Mouse (Mus musculus) layer of hippocampus, adult 18-20 months (tissue): ENCODE measurements around the gene Dhx16. TPM values are rescaled to one million over a fixed set of nuclear protein-coding genes. Genes with fewer than 3 reads are reported as not detected.
"Not testable (repeated sequence)": the region's sequence is repeated elsewhere in the genome, so short reads cannot be mapped to it uniquely, and the experiment has no call there.

Experiments
- DNase-seq, 2 experiments: peaks; one replicate each; pipeline ENCODE4 v3.0.0; 2022; ENCODE audit warnings: low spot score in 2 of 2
- microRNA-seq, 2 experiments: library from miRNA; unstranded; fragments of <30 nt; microRNA quantifications; one replicate each; pipeline ENCODE4 v1.2.0; 2021
- total RNA-seq, 2 experiments: library from RNA; stranded (reverse); gene quantifications; 2 replicates each; pipeline ENCODE4 v1.2.3; 2021

Gene Dhx16
- total RNA-seq, 2 experiments from 2014 or later = 25.0 to 30.2 TPM

DNA sequence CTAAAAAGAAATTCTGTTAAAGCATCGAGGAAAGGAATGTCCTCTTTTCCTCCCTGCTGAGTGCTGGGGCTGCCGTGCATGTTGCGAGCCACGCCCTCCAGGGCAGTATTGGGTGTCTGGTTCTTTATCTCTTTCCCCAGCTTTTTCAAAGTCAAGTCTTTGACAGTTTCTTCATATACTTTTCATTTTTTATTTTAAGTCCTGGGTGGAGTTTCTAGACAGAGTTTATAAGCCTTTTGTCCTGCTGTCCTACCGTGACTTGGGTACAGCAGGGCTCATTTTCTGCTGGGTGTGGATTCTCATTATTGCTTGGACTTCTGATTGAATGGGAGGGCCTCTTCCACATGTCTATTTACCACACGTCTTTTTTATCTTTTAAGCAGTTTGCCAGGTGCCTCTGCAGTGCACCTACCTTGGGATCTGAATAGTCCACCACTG is 40.3 kb downstream of the Dhx16 start:
- DNase-seq = no peak

DNA sequence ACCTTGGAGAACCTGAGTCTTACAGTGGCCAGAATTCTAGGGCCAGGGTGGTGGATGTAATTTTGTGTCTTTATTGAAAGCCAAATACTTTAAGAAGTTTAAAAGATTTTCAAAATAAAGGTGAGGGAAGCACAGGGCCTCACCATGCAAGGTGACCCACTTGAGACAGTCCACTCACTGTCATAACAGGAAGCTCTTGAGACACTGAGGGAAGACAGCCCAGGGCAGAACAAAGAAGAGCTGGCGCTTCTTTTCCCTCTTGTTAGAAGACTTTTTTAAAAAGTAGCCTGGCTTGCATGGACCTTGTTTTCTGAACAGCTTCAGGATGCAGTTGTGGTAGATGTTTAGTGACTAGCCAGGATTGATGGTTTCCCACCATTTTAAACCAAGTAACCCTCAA is 40.8 kb downstream of the Dhx16 start:
- DNase-seq = no peak

DNA sequence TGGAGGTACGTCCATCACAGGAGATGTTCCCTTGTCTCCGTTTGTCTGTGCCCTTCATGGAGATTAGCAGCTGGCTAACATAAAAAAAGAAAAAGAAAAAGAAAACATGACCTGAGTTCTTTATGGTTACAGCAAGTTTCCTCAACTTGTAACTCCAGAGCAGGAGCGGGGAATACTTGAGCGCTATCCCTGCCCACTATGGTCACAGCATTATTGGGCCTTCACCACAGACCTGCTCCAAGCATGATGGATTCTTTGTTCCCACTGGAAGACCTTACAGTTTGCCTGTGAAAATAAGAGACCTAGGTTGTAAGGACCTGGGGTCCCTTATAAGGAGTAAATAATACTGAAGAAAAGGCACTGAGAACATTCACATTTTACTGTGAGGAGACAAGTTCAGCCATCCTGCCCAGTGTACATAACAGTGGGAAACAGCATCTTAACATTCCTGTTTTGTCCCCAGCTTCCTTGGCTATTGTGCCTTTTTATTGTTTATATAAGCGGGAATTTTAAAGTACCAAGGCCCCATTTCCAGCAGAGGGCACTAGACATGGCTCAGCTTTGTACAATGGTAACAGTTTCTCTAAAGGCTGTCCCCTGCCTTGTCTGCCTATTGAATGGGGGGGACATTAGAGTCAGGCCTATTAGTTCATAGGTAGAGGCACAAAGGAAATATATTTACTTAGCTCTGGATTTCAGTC is 41.4 kb downstream of the Dhx16 start:
- DNase-seq = peak in 1 of 2 experiments; percentile 76

DNA sequence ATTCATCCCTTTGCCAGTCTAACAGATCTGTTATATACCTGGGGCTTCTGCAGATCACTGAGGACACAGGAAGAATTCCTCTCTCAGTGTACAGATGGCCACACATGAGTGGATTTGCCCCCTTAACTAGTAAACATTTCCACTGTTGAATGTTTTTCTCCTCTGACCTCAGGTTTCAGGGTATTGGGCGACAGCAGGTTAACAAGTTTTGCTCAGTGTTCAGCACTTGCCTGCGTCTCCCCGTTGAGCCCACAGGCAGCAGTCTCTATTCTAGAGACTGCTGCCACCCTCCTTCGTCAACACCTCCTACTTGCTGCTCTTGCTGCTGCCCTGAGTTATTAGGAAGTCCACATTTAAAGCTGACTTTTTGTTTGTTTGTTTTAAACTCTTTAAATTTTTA is 42.1 kb downstream of the Dhx16 start:
- no peak for DNase-seq

DNA sequence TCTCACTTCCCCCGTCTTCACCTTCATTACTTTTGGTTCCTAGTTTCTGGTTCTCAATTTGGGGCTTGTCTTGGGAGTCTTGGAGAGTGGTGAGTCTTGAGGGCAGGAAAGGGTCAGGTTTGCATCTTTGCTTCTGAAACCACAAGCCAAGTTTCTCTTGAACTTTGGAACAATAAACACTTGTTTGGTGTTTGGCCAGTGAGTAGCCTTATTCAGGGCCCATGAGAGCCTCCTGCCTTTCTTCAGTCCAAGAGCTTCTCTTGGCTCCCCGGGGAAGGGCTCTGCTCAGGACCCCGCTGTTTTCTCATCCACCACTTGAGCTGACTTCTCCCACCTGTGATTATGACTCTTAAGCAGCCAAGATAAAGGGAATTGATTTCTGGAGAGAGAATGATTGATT is 42.9 kb downstream of the Dhx16 start:
- DNase-seq = no peak

DNA sequence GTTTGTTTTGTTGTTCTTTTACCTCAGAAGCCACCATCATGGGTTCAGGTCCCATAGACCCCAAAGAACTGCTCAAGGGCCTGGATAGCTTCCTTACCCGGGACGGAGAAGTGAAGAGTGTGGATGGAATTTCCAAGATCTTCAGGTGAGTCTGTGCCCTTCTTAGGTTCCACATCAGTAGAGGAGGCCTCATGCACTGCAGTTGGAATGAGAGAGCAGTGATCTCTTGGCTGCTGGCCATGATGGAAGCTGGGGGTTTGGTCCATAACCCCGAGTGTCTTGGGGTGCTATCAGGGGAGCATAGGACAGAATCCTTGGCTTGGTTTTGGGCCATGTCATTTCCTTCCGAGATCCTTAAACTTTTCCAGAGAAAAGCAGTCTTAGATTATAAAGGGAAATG is 43.7 kb downstream of the Dhx16 start:
- DNase-seq = no peak

DNA sequence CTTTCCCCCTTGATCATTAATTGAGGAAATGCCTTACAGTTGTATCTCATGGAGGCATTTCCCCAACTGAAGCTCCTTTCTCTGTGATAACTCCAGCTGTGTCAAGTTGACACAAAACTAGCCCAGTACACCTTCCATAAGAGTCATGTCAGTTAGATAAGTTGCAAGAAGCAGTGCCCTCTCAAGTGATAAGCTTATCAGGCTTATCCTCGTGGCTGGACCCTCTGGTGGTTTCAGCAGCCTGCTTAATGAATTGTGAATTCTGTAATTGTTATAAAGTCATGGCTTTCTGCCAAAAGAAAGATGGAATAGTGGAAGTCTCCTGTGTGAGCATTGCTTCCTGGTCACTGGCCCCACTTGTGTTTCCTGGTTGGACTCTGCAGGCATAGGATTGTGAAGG is 47.9 kb downstream of the Dhx16 start:
- DNase-seq = no peak

DNA sequence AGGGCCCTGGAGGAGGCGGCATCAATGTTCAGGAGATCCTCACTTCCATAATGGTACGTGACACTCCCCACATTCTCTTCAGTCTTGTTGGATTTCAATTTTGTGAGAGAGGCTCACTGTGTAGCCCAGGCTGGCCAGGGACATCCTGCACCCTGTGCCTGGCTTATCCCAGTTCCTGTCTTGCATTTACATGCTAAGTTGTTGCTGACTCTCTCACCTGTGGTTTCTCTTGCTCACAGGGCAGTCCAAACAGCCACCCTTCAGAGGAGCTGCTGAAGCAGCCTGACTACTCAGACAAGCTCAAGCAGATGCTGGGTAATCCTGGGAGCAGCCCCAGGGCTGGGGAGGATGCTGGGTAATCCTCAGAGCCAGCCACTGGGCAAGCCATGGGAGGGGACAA is 49.9 kb downstream of the Dhx16 start:
- no peak for DNase-seq

DNA sequence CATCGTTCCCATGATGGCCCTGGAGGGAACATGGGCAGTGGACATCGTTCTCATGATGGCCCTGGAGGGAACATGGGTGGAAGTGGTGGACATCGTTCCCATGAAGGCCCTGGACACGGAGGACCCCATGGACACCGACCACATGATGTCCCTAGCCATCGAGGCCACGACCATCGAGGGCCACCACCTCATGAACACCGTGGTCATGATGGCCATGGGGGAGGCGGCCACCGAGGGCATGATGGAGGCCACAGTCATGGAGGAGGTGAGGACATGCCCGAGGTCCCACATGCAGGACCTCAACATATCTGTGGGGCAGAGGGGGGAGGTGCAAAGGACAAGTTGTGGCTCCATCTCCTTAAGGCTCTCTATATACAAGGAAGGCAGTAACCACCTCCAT is 51.0 kb downstream of the Dhx16 start:
- no peak for DNase-seq

DNA sequence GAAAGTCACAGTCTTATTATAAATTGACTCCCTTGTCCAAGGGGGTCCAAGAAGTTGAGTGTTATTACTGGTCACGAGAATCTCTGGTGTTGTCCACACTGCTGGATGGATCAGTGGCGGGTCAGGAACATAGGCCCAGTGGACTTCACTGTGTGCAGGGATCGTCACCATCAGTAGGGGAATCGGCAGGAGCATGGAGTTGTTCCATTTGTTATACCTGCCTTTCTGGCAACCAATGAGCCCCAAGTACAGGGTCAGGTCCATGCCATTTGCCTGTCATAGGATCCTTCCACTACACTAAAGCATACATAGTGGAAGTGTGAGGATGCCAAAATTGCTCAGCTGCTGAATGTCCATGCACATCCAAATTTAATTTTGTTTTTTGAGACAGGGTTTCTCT is 53.0 kb downstream of the Dhx16 start:
- no peak for DNase-seq

DNA sequence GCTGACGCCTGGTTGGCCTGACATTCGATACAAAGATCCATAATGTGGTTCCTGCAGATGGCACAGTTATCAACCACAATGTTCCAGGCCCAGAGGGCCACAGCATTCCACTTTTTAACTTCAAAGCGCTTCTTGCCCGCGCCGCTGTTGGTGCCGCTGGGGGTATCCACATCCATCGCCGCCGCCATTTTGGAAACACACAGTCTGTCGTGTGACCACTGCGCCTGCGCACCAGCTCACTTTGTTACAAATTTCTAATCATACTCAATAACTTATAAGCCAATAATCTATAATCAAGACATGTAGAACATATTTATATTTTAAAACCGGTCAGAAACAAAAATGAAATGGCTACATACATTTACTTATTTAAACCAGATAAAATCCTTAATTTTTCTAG is 56.1 kb downstream of the Dhx16 start:
- DNase-seq = not testable (repeated sequence)

DNA sequence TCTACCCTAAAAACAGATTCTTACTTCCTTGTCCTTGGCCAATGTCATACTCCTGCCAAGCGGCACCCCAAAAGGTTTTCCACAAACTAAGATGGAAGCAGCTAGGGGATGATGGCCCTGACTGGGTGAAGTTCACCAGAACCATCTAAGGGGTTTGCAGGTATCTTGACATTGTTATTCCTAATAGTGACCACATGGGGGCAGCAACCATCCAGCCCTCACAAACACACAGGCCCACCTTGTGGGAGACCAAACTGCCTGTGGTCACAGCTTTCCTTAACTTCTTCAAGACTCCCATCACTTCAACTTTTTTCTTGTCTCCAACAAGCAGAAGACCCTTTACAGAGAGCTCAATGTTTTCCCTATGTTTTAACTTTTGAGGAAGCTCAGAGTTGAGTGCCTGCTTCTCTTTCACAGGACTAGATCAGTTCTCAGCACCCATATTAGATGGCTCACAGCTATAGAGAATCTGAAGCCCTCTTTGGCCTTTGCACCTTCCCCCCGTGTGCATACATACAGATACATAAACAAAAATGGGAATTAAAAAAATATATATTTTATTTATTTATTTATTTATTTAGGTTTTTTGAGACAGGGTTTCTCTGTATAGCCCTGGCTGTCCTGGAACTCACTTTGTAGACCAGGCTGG is 58.2 kb downstream of the Dhx16 start:
- peak in 1 of 2 experiments; percentile 64 for DNase-seq

DNA sequence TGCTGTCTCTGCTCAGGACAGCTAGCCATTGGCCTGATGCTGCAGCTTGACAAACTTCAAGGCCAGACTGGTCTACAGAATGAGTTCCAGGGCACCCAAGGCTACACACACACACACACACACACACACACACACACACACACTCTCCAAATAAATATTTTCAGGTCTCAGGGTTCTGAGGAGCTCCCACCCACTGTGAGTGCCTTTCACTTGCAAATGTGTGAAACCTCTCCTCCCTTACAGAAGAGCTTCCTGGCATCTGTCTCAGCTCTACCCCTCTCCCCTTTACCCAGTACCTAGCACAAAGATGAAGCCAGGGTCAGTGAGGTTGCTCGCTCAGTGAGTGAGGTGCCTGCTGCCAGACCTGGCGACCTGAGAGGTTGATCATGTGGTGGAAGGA is 59.5 kb downstream of the Dhx16 start:
- no peak for DNase-seq

DNA sequence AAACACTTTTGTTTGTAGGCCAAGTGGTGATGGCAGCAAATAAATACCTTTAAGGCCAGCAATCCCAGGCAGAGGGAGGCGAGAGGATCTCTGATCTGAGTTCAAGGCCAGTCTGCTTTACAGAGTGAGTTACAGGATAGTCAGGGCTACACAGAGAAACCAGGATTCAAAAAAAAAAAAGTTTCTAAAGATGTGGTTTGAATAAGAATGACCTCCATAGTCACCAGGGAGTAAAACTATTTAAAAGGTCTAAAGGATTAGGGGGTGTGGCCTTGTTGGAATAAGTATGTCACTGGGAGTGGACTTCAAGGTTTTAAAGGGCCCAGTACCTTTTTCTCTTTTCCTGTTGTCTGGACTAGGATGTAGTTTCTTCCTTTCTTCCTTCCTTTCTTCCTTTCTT is 60.3 kb downstream of the Dhx16 start:
- no peak for DNase-seq

Small RNA genes lying within 50 kb of the gene (microRNA-seq; reads per million reads assigned to microRNA genes)
- 0 to 0.59 reads per million in 2 experiments for gene Gm28033
- 0 to 0.25 reads per million in 2 experiments for gene Mir1894

Other genes with a start within 250 kb of the Dhx16 start
- not detected for gene Mucl3, start 236.1 kb upstream of the Dhx16 start, total RNA-seq
- gene Vars2, start 212.2 kb upstream of the Dhx16 start, total RNA-seq = 10 to 100 TPM; 35.9 to 37.4 TPM
- 10 to 100 TPM; 33.3 to 34.5 TPM for gene Gtf2h4, start 206.1 kb upstream of the Dhx16 start, total RNA-seq
- gene Ddr1, start 175.2 kb upstream of the Dhx16 start, total RNA-seq = 10 to 100 TPM; 59.0 to 59.7 TPM
- gene Ier3, start 58.1 kb upstream of the Dhx16 start, total RNA-seq = 1 to 10 TPM; 5.2 to 6.0 TPM
- 100 to 1,000 TPM; 122 to 131 TPM for gene Flot1, start 56.6 kb upstream of the Dhx16 start, total RNA-seq
- 100 to 1,000 TPM; 326 to 341 TPM for gene Tubb5, start 41.5 kb upstream of the Dhx16 start, total RNA-seq
- 10 to 100 TPM; 17.2 to 18.5 TPM for gene Mdc1, start 38.3 kb upstream of the Dhx16 start, total RNA-seq
- gene Nrm, start 18.5 kb upstream of the Dhx16 start, total RNA-seq = 1 to 10 TPM; 1.6 to 1.9 TPM
- 1 to 10 TPM; 7.1 to 7.6 TPM for gene Ppp1r18, start 14.2 kb upstream of the Dhx16 start, total RNA-seq
- 10 to 100 TPM; 52.9 to 56.7 TPM for gene 2310061I04Rik, start 17.6 kb downstream of the Dhx16 start, total RNA-seq
- gene Atat1, start 30.3 kb downstream of the Dhx16 start, total RNA-seq = 10 to 100 TPM; 51.0 to 59.0 TPM
- gene Mrps18b, start 36.6 kb downstream of the Dhx16 start, total RNA-seq = 10 to 100 TPM; 37.8 to 44.3 TPM
- 10 to 100 TPM; 66.5 to 72.5 TPM for gene Ppp1r10, start 36.6 kb downstream of the Dhx16 start, total RNA-seq
- 10 to 100 TPM; 65.0 to 73.2 TPM for gene Abcf1, start 89.9 kb downstream of the Dhx16 start, total RNA-seq
- 100 to 1,000 TPM; 147 to 150 TPM for gene Gnl1, start 100.0 kb downstream of the Dhx16 start, total RNA-seq
- gene Prr3, start 100.4 kb downstream of the Dhx16 start, total RNA-seq = 10 to 100 TPM; 39.8 to 41.6 TPM
- gene H2-T24, start 140.7 kb downstream of the Dhx16 start, total RNA-seq = 1 to 10 TPM; 1.1 to 1.2 TPM
- 1 to 10 TPM; 5.4 to 5.9 TPM for gene H2-T23, start 153.0 kb downstream of the Dhx16 start, total RNA-seq
- 10 to 100 TPM; 13.9 to 15.2 TPM for gene H2-T22, start 162.9 kb downstream of the Dhx16 start, total RNA-seq
- not detected for gene Gm6034, start 163.1 kb downstream of the Dhx16 start, total RNA-seq
- 1 to 10 TPM in 1 of 2 experiments, under 1 TPM in 1; 0.89 to 1.6 TPM for gene Gm11127, start 178.6 kb downstream of the Dhx16 start, total RNA-seq
- not detected for gene Gm19684, start 241.9 kb downstream of the Dhx16 start, total RNA-seq
- gene Gm7030, start 249.6 kb downstream of the Dhx16 start, total RNA-seq = not detected